Mouse (Mus musculus) liver, embryonic 14.5 days (tissue): Measurements from ENCODE around the gene Acot7. TPM values are rescaled to one million over a fixed set of nuclear protein-coding genes. Genes with fewer than 3 reads are reported as not detected.

Source experiments
- ATAC-seq: fragments of 200-750 bp; cut with Nextera tagmentation; 2 replicates; pipeline ENCODE4 v1.8.0; 2017; ENCODE audit warnings: moderate number of reproducible peaks, mild to moderate bottlenecking, moderate library complexity; ENCODE audit not compliant: insufficient read depth
- DNase-seq, 3 experiments: peaks; one replicate each; pipeline ENCODE4 v3.0.0-alpha.2; 2012 to 2013; ENCODE audit warnings: low read depth in 3 of 3, low spot score in 3 of 3
- H3K27ac ChIP-seq: fragments of 300-500 bp; sonication (generic); 2 replicates; pipeline ENCODE4 v1.5.1; 2014; ENCODE audit warnings: moderate library complexity, mild to moderate bottlenecking, control low read depth, inconsistent platforms
- H3K27me3 ChIP-seq: fragments of 300-500 bp; sonication (generic); 2 replicates; pipeline ENCODE4 v1.6.1; 2014; ENCODE audit warnings: mild to moderate bottlenecking, low read length, moderate library complexity; ENCODE audit not compliant: control insufficient read depth, insufficient read depth
- H3K36me3 ChIP-seq: fragments of 300-500 bp; sonication (generic); replicated peaks from 2 replicates; pipeline ENCODE4 v1.6.1; 2014; ENCODE audit warnings: low read depth; ENCODE audit not compliant: control insufficient read depth, insufficient read depth
- H3K4me1 ChIP-seq, 2 experiments: fragments of 200-500 bp in 1 of 2; fragments of 300-500 bp in 1 of 2; sonication (generic) in 1 of 2; replicated peaks; 2 replicates each; pipeline ENCODE4 v1.6.1; 2012 to 2014; ENCODE audit warnings: antibody characterized with exemption in 1 of 2, inconsistent platforms in 1 of 2, low read length in 1 of 2; ENCODE audit not compliant: control insufficient read depth in 2 of 2, insufficient read depth in 2 of 2
- H3K4me2 ChIP-seq: fragments of 300-500 bp; sonication (generic); 2 replicates; pipeline ENCODE4 v1.6.1; 2014; ENCODE audit warnings: low read depth, mild to moderate bottlenecking, control low read depth, moderate library complexity
- H3K4me3 ChIP-seq, 2 experiments: fragments of 200-500 bp in 1 of 2; fragments of 300-500 bp in 1 of 2; sonication (generic) in 1 of 2; 2 replicates each; pipeline ENCODE4 v1.5.1; 2012 to 2014; ENCODE audit warnings: low read depth in 2 of 2, low read length in 2 of 2, mild to moderate bottlenecking in 2 of 2, control low read depth in 1 of 2, inconsistent platforms in 1 of 2, moderate library complexity in 1 of 2; ENCODE audit not compliant: insufficient read depth in 1 of 2
- H3K9ac ChIP-seq: fragments of 300-500 bp; sonication (generic); replicated peaks from 2 replicates; pipeline ENCODE4 v1.6.1; 2014; ENCODE audit warnings: mild to moderate bottlenecking, control low read depth, moderate library complexity
- H3K9me3 ChIP-seq: fragments of 300-500 bp; sonication (generic); 2 replicates; pipeline ENCODE4 v1.6.1; 2016; ENCODE audit warnings: low read length, mixed read lengths; ENCODE audit not compliant: control insufficient read depth
- CTCF ChIP-seq: IDR thresholded peaks from 2 replicates; pipeline ENCODE4 v1.5.1; 2016; ENCODE audit warnings: antibody characterized with exemption, low read depth, control low read depth
- EP300 ChIP-seq: IDR thresholded peaks from 2 replicates; pipeline ENCODE4 v1.6.1; 2016; ENCODE audit warnings: antibody characterized with exemption, low read depth
- WGBS: fragments of 180-500 bp; shearing (Covaris S2); extraction: QIAGEN DNeasy Blood & Tissue Kit; methylation state at CpG from one replicate; pipeline ENCODE4 v1.1.7; 2014; ENCODE audit not compliant: insufficient replicate concordance; 5-methylcytosine and 5-hydroxymethylcytosine counted together
- polyA plus RNA-seq, 2 experiments: library from polyadenylated mRNA; depleted of rRNA in 1 of 2; stranded (reverse) in 1 of 2; unstranded in 1 of 2; fragments of >200 nt; fragmentation: Nextera tagmentation in 1 of 2; extraction: Ambion mirVana in 1 of 2; gene quantifications; 2 replicates each; pipeline versions ENCODE4 v1.2.1 to v1.2.3; 2012 to 2014

Acot7 gene
- polyA plus RNA-seq, 2 experiments, result 12.5 to 13.0 TPM

DNA sequence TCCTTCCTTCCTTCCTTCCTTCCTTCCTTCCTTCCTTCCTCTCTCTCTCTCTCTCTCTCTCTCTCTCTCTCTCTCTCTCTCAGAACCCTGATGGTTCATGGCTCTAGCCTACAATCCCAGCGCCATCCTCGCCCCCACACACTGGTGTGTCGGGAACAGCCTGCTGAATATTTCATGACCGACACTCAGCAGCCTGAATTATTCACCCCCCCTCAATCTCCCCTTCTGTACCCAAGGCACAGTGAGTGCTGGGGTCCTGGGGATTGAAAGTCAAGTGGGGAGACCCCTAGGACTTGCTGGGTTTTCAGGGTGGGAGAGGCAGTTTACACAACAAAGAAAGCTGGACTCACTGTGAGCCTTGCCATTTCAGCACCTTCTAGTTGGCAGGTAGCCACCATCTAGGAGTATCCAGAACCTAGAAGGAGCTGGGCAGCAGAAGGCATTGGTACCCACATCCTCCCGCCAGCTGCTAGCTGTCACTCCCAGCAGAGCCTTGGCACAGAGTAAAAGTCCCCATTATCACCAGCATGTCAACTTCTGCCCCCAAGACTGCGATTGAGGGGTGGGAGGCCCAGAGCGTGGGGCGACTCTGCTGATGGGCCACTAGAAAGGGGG, 36.3 kb upstream of the Acot7 start:
- no peak for ATAC-seq
- no peak for TF ChIP-seq EP300
- no peak for TF ChIP-seq CTCF
- Histone ChIP-seq H3K4me3 (no peak overlapping the region), H3K4me2 (no peak overlapping the region), H3K27ac (no peak overlapping the region), H3K9me3 (no peaks in the 10 kb centered on the region), H3K36me3 (no peaks in the 10 kb centered on the region), H3K27me3 (no peaks in the 10 kb centered on the region; the same call in 1 of the 2 replicates), H3K9ac (no peak overlapping the region), H3K4me1 (peaks cover 3 to 6% of the 10 kb centered on the region in 2 experiments; a peak in 3 of 4 replicates)
- no peak for DNase-seq
- WGBS, result 63% methylated on average over 8 of the region's 8 CpGs

DNA sequence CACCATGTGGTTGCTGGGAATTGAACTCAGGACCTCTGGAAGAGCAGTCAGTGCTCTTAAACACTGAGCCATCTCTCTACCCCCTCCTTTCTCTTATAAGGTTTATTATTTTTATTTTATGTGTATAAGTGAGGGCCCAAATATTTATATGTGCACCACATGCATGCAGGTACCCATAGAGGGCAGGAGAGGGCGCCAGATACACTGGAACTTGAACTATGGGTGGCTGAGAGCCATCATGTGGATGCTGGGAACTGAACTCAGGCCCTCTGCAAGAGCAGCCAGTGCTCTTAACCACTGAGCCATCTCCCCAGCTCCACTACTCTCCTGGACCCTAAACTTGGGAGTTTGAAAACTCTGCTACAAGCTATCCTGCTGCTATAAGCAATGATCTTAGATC, 34.3 kb upstream of the Acot7 start:
- no peak overlapping the region for H3K4me2 ChIP-seq
- 45% methylated on average over 1 of the region's 1 CpGs for WGBS

DNA sequence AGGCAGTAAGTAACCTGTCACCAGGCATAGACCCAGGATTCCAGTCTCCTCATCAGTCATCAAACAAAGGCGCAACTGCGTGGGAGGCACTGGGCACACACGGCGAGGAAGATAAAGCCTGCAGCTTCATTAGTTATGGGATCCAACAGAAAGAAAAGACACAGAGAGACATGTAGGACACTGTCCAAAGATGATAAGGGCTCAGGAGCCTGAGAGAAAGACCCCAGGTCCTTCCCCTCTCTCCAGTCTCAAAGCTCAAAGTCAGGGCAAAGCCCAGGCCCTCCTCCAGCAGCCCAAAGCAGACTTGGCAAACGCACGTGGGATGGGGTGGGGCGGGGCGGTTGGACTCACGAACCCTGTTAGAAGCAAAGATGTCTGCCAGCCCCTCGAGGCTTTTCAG, 32.5 kb upstream of the Acot7 start:
- Histone ChIP-seq H3K4me1 (no peaks in the 10 kb centered on the region), H3K27me3 (no peaks in the 10 kb centered on the region), H3K9ac (no peak overlapping the region), H3K27ac (no peak overlapping the region), H3K4me2 (no peak overlapping the region), H3K9me3 (no peaks in the 10 kb centered on the region), H3K36me3 (no peaks in the 10 kb centered on the region), H3K4me3 (no peak overlapping the region)
- WGBS, result 40% methylated on average over 10 of the region's 10 CpGs
- TF ChIP-seq EP300, result no peak
- TF ChIP-seq CTCF, result no peak
- no peak for DNase-seq
- ATAC-seq, result no peak

More for the DNA sequence above, 34.3 kb upstream of the Acot7 start:
- Histone ChIP-seq H3K36me3 (no peaks in the 10 kb centered on the region), H3K4me3 (no peak overlapping the region), H3K4me1 (peaks cover 1 to 3% of the 10 kb centered on the region in 2 experiments; a peak in 3 of 4 replicates), H3K9ac (no peak overlapping the region), H3K27me3 (no peaks in the 10 kb centered on the region), H3K27ac (no peak overlapping the region), H3K9me3 (no peaks in the 10 kb centered on the region)
- ATAC-seq (no peak), DNase-seq (no peak)
- TF ChIP-seq EP300 (no peak), CTCF (peak; percentile 44)

DNA sequence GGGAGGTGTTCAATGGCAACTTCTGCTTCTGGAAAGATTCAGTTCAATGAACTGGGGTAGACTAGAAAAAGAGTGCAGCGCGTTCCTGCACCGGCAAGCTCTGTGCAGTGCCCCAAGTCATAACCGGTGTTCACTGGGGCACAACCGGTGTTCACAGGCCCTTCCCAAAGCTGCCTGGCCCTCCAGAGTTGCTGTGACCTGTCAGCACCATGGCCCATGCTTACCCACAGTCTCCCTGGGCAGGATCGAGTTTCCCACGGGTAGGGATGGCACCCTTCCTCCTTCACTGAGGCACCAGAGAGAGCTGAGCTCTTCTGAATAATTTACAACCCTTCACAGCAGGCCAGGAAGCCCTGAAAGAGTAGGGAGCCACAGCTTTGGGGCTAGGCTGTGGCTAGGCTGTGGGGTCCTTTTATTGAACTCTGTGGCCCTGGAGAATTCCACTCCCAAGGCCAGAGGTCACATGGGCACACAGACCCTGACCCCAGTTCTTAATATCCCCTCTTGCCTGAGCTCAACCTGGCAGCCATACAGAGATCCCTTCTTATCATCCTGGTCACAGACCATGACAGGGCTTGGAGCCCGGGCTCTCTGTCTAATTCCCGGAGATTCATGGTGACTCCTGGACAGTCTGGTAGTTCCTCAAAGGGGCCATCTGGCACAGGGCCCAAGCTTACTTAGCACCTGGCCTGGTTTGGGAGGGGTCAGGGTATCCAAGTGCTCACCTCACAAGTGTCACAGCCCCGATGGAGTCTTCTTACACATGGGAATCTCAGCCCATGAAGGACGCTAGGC, 31.7 kb upstream of the Acot7 start:
- no peaks in the 10 kb centered on the region for H3K9me3 ChIP-seq
- WGBS, result 62% methylated on average over 11 of the region's 11 CpGs
- no peak for DNase-seq
- TF ChIP-seq CTCF, result no peak
- peaks cover 2% of the 10 kb centered on the region; the same call in 1 of the 2 replicates for H3K27me3 ChIP-seq
- ATAC-seq, result no peak
- H3K27ac ChIP-seq, result no peak overlapping the region
- no peak overlapping the region for H3K9ac ChIP-seq
- no peak overlapping the region for H3K4me2 ChIP-seq
- no peaks in the 10 kb centered on the region; a peak in 1 of 4 replicates for H3K4me1 ChIP-seq
- no peak overlapping the region for H3K4me3 ChIP-seq
- no peaks in the 10 kb centered on the region for H3K36me3 ChIP-seq

DNA sequence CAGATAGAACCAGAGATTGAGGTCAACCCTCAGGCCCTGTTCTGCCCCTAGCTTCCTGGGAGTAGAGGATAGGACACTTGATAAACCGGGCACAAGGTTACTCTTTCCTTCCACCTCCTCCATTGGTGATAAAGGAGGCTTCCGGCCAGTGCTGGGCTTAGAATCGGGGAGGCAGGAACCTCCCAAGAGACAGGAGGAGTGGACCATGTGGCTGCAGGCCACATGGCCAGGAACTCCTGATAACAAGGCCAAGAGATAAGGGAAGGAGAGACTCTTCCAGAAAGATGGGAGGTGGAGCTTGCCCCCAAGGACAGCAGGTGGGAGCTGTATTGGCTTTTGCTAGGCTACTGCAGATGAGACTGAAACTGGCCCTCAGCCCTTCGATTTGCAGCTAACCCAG, 27.4 kb upstream of the Acot7 start:
- no peak overlapping the region for H3K9ac ChIP-seq
- H3K36me3 ChIP-seq, result no peaks in the 10 kb centered on the region
- H3K4me2 ChIP-seq, result no peak overlapping the region
- peaks cover 21% of the 10 kb centered on the region for H3K27me3 ChIP-seq
- no peaks in the 10 kb centered on the region for H3K9me3 ChIP-seq
- no peak for DNase-seq
- H3K4me3 ChIP-seq, result no peak overlapping the region
- peaks cover 0 to 7% of the 10 kb centered on the region in 2 experiments; a peak in 3 of 4 replicates for H3K4me1 ChIP-seq
- no peak for ATAC-seq
- H3K27ac ChIP-seq, result no peak overlapping the region
- WGBS, result 42% methylated on average over 4 of the region's 4 CpGs
- TF ChIP-seq EP300 (no peak), CTCF (no peak)
